Mouse (Mus musculus): ENCODE measurements around the gene Higd1c.

DNA sequence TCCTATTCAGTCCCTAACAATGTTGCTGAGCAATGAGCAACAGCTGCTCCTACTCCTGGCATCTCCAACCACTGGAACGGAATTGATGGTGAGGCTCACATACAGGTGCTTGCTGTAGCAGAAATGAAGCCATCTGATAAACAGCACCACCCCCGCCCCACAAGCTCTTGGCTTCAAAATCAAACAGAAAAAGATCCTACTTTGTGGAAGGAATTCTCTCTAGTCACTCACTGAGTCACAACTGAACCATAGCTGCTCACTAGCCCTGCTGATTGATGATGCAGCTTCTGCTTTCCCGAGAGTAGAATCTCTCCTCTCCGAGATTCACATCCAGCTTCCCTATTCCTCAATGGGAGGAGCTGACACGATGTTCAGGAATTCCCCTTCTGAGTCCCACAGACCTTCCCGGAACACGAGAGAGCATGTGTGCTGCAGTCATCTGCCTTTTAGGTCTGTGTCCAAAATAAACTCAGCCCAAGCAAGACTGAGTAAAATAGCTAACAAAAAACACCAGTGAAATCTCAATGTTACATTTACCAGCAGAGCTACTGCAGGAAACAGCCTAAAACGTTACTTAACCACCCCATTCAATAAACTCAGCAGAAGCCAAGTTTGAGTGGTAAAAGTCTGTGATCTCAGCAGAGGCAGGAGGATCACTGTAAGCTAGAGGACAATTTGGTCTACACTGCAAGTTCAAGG, 56.9 kb downstream of the Higd1c start:
- TF ChIP-seq CTCF (IDR thresholded peaks at IDR 0.05; ENCODE audit: control insufficient read depth, insufficient read depth, insufficient replicate concordance, low read depth, low read length) (no peak), POLR2A (IDR thresholded peaks at IDR 0.05; ENCODE audit: control insufficient read depth, low read depth, low read length) (no peak)

Data from testis, adult 2 months (tissue).